Mouse (Mus musculus): ENCODE results near the gene Lpcat1.

GRCm38 (mm10) chr13:73432466-73433149, 34.4 kb upstream of the Lpcat1 start:
- TF ChIP-seq CTCF (IDR thresholded peaks at IDR 0.05; ENCODE audit: insufficient read depth, low read length) (peak; percentile 43), POLR2A (IDR thresholded peaks at IDR 0.05; ENCODE audit: borderline replicate concordance, extremely low read depth, low read depth, low read length) (no peak)
